Mouse (Mus musculus) spleen, adult 10 weeks (tissue): ENCODE data around the gene Htr5a. TPM values are rescaled to one million over a fixed set of nuclear protein-coding genes. Genes with fewer than 3 reads are reported as not detected.

Experiments
- polyA plus RNA-seq: library from polyadenylated mRNA; stranded (reverse); fragments of 350-450 nt; fragmentation: Illumina TruSeq; extraction: RNeasy Lipid Tissue Mini Kit (QIAGEN cat#74804); gene quantifications from one replicate; pipeline ENCODE4 v1.2.3, GENCODE M21; 2015; ENCODE audit warnings: low replicate concordance; ENCODE audit not compliant: insufficient read depth

Gene Htr5a
- not detected for polyA plus RNA-seq

DNA sequence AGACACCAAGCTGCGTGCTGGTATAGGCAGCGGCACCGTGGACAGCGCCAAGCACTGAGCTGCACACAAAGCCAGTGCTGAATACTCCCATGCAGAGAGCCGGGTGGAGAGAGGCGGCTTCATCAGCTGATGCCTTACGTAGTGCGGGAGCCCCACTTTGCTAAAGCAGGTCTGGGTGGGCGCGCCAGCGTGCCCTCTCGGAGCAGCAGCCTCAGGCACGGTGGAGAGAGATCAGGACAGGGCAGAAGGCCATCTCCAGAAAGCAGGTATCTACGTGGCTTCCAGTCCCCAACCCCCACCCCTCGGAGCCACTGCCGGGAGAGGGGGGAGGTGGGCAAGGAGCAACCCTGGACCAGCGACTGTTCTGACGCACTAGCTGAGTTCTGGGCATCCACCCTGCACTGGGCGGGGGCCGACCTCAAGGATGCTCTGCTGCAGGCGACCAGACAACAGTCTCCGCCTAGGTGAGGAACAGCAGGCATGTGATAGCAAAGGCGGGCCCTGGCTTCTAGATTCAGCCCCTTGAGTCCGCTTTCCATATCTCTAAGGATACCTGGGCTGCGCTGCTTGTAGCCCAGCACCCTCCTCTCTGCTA is at the start of gene Htr5a:
TSS of gene Htr5a (plus strand) at position 449 of the 595 bp plus-strand sequence.

Other genes with a start within 250 kb of the Htr5a start
- gene Paxip1, start 50.5 kb upstream of the Htr5a start, polyA plus RNA-seq, result 31.4 TPM
- gene Insig1, start 229.2 kb downstream of the Htr5a start, polyA plus RNA-seq, result 43.2 TPM